9 mouse cellular contexts compared by ENCODE assay signal in the genomic region with DNA sequence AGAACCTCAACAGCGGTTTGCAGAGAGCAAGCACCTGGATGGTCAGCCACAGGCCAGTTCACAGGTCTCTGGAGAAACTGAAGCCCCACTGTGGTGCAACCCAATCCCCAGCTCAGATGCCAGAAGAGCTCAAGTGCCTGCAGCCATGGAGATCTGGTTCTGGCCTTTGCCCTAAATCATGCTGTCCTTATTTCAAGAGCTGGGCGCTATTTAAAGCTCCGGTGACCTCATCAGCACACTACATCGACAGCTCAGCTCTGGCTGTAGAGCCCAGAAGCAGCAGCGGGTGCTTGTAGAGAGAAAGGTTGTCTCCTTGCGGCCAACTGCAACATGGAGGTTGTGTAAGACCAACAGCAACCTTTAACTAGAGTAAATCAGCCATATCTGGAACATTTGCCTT. TPM values are rescaled to one million over a fixed set of nuclear protein-coding genes. Genes with fewer than 3 reads are reported as not detected.
DNase-seq lines count a peak whose midpoint lies in the region; ATAC-seq lines count a peak whose summit lies in the region.
"Had no signal": no experiment of that assay in that cellular context is flagged by ENCODE, and none has a peak within 500 bp of the region (broad histone marks: within the 10 kb centered on the region; RNA-seq: fewer than 3 reads in every experiment).

No protein-coding gene starts in this region.

- ATAC-seq in kidney, embryonic 14.5 days (ENCODE audit: low FRiP score, low TSS enrichment): no peak

- DNase-seq in kidney, postnatal 14 days: peak; percentile 25
- DNase-seq in fat pad, adult 2 months (ENCODE audit: extremely low read depth, low read depth, low spot score): peak; percentile 61
- peak; percentile 59 to 73 for DNase-seq in heart, postnatal 14 days
- no peak for DNase-seq in hindbrain, embryonic 10.5 days (ENCODE audit: low spot score)
- no peak for DNase-seq in midbrain, embryonic 10.5 days (ENCODE audit: low spot score)
- DNase-seq in retina, embryonic 14.5 days (ENCODE audit: low spot score): no peak

- H3K9me3 ChIP-seq in kidney, embryonic 14.5 days (ENCODE audit: control insufficient read depth, low read length): no peaks in the 10 kb centered on the region
- no peaks in the 10 kb centered on the region for H3K9me3 ChIP-seq in megakaryocyte, embryonic 14.5 days
- no peaks in the 10 kb centered on the region for H3K9me3 ChIP-seq in hindbrain, embryonic 10.5 days
- H3K9me3 ChIP-seq in midbrain, embryonic 10.5 days (replicated peaks): no peaks in the 10 kb centered on the region

- no peak overlapping the region; the same call in 1 of the 2 replicates for H3K27ac ChIP-seq in kidney, embryonic 14.5 days (ENCODE audit: low read depth, low read length)
- H3K27ac ChIP-seq in hindbrain, embryonic 10.5 days: no peak overlapping the region
- H3K27ac ChIP-seq in midbrain, embryonic 10.5 days (replicated peaks): no peak overlapping the region

- WGBS in kidney, embryonic 14.5 days: 72% methylated on average over 6 of the region's 6 CpGs
- WGBS in hindbrain, embryonic 10.5 days: 92% methylated on average over 6 of the region's 6 CpGs
- 91% methylated on average over 6 of the region's 6 CpGs for whole genome bisulfite sequencing in midbrain, embryonic 10.5 days

- 0 out of 2 replicates have a peak, but pooled peaks cover 6% of the 10 kb centered on the region for H3K4me1 ChIP-seq in kidney, embryonic 14.5 days (ENCODE audit: control insufficient read depth, insufficient read depth, low read length)
- H3K4me1 ChIP-seq in megakaryocyte, embryonic 14.5 days: peaks cover 93% of the 10 kb centered on the region
- H3K4me1 ChIP-seq in hindbrain, embryonic 10.5 days (replicated peaks): 0 out of 2 replicates have a peak, but pooled peaks cover 8% of the 10 kb centered on the region
- H3K4me1 ChIP-seq in midbrain, embryonic 10.5 days: peaks cover 5% of the 10 kb centered on the region; the same call in 1 of the 2 replicates

- H3K4me3 ChIP-seq in kidney, embryonic 14.5 days (ENCODE audit: low read length): no peak overlapping the region
- H3K4me3 ChIP-seq in megakaryocyte, embryonic 14.5 days (replicated peaks): peak overlapping the region; percentile 12
- no peak overlapping the region for H3K4me3 ChIP-seq in hindbrain, embryonic 10.5 days
- no peak overlapping the region for H3K4me3 ChIP-seq in midbrain, embryonic 10.5 days

- H3K4me2 ChIP-seq in kidney, embryonic 14.5 days (replicated peaks; ENCODE audit: low read depth, low read length): no peak overlapping the region

- no peak overlapping the region for H3K9ac ChIP-seq in kidney, embryonic 14.5 days (ENCODE audit: low read depth, low read length)

- H3K36me3 ChIP-seq in kidney, embryonic 14.5 days (ENCODE audit: control insufficient read depth, insufficient read depth, low read length): peaks cover 69% of the 10 kb centered on the region
- H3K36me3 ChIP-seq in megakaryocyte, embryonic 14.5 days (replicated peaks; ENCODE audit: low read length): peaks cover 95% of the 10 kb centered on the region
- peaks cover 98% of the 10 kb centered on the region for H3K36me3 ChIP-seq in hindbrain, embryonic 10.5 days
- H3K36me3 ChIP-seq in midbrain, embryonic 10.5 days: peaks cover 99% of the 10 kb centered on the region

- no peaks in the 10 kb centered on the region for H3K27me3 ChIP-seq in kidney, embryonic 14.5 days (ENCODE audit: control insufficient read depth, insufficient read depth, low read length)
- no peaks in the 10 kb centered on the region for H3K27me3 ChIP-seq in megakaryocyte, embryonic 14.5 days (replicated peaks)
- H3K27me3 ChIP-seq in hindbrain, embryonic 10.5 days (ENCODE audit: insufficient read depth, poor library complexity, severe bottlenecking): no peaks in the 10 kb centered on the region
- no peaks in the 10 kb centered on the region for H3K27me3 ChIP-seq in midbrain, embryonic 10.5 days (ENCODE audit: low read depth, poor library complexity, severe bottlenecking)

- intact Hi-C loops in heart, postnatal 14 days (cut with DNase I): no loop called here

RNA-seq across cellular contexts. Expression of a gene that starts 20.3 kb away (rescaled TPM):
- 90.2 and 105 TPM in 2 replicates for polyA plus RNA-seq in kidney, embryonic 14.5 days (2014; fragmentation: Nextera tagmentation; extraction: Ambion mirVana)
- 100 to 1,000 TPM; 284 to 301 TPM for total RNA-seq in heart, postnatal 14 days (2021)
- 121 and 148 TPM in 2 replicates for polyA plus RNA-seq in megakaryocyte, embryonic 14.5 days (2012; ENCODE audit: insufficient read depth, low replicate concordance)
- 274 and 348 TPM in 2 replicates for polyA plus RNA-seq in hindbrain, embryonic 10.5 days (2016; fragmentation: Nextera tagmentation; extraction: Ambion mirVana)
- polyA plus RNA-seq in midbrain, embryonic 10.5 days (2016; fragmentation: Nextera tagmentation; extraction: Ambion mirVana): 270 and 311 TPM in 2 replicates

RNA-seq across cellular contexts. Expression of a gene that starts 26.4 kb away (rescaled TPM):
- polyA plus RNA-seq in kidney, embryonic 14.5 days (2014; fragmentation: Nextera tagmentation; extraction: Ambion mirVana): 32.4 and 36.9 TPM in 2 replicates
- total RNA-seq in heart, postnatal 14 days (2021): 100 to 1,000 TPM; 271 to 306 TPM
- 0.79 TPM in 1 of 2 replicates, not detected in the other for polyA plus RNA-seq in megakaryocyte, embryonic 14.5 days (2012; ENCODE audit: insufficient read depth, low replicate concordance)
- polyA plus RNA-seq in hindbrain, embryonic 10.5 days (2016; fragmentation: Nextera tagmentation; extraction: Ambion mirVana): 10.6 and 24.0 TPM in 2 replicates
- 7.8 and 8.5 TPM in 2 replicates for polyA plus RNA-seq in midbrain, embryonic 10.5 days (2016; fragmentation: Nextera tagmentation; extraction: Ambion mirVana)
- total RNA-seq: neutrophil, adult 5-6 weeks had no signal

Comparison
In these comparisons a context has a peak if more than half of its experiments do, and no peak if none do; other contexts are left out.
1. DNase-seq: peak in kidney, postnatal 14 days (single experiment), fat pad, adult 2 months (single experiment) and heart, postnatal 14 days (2 of 2); none in hindbrain, embryonic 10.5 days (single experiment), midbrain, embryonic 10.5 days (single experiment) and retina, embryonic 14.5 days (single experiment).